Mouse (Mus musculus) CD4-positive naive resting alpha-beta T cell, adult 57 days (primary cell): ENCODE data around the gene Theg. TPM values are rescaled to one million over a fixed set of nuclear protein-coding genes. Genes with fewer than 3 reads are reported as not detected.

ENCODE experiments used
- total RNA-seq: library from RNA; stranded (reverse); gene quantifications from one replicate; pipeline ENCODE4 v1.2.4, GENCODE M21; 2023

The Theg gene
- not detected for total RNA-seq

DNA sequence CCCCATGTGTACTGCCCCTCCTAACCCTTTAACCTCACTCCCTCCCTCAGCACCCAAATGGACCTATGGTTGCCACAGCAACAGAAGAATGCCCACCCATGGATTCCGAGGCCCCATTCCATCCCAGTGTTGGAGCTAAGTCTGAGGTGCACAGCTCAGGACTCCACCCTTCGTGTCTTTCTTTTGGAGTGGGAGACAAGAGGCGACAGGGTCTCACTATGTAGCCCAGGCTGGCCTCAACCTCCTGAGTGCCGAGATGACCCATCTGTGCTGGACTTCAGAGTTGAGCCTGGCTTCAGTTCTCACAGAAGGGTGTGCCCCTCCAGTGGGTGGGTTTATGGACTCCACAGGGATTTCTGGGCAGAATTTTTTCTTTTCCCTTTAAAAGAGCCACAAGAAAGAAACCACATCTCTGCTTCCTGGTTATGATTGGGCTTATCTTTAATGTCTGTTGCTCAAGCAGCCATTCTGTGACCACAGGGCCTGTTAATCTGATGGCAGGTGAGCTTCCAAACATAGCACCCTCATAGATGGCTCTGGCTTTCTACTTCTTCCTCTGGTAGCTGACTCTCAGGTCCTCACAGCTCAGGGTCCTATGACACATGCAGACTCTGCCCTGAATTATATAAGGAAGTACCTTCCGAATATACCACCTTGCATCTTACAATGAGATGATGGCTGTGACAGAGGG, at the start of gene Theg:
TSS of gene Theg (minus strand) at position 271 of the 691 bp plus-strand sequence.

DNA sequence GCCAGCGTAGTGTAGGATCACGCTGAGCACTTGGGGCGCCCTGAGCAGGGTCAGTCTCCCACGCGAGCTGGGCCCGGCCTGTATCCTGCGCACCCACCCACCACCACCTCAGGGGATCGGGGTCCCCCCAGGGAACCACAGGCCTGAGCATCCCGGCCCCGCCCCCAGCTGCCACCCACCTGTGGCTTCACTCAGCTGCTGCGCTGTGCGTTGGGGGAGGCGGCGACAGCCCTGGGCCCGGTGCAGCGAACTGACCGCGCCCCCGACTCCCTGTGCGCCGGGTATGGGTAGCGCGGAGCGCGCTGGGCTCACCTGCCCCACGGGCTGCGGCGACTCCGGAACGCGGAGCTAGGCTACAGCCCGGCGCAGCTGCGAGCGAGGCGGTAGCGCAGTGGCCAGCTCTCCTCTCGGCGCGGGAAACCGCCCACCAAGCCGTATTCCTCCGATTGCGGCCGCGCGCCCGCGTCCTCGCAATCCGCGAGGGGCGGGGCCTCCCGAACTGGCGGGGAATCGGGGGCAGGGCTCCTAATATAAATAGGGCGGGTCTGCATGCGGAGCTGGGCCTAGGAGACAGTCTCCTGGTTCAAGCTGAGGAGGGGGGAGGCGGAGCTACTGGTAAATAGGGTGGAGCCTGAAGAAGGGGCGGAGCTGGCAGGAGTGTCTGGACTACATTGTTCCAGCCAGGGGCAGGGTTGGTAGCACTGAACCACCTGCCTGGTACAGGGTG, 26.6 kb upstream of the Theg start, which contains the start of gene C2cd4c:
TSS of gene C2cd4c (minus strand) at position 448 of the 727 bp plus-strand sequence.

DNA sequence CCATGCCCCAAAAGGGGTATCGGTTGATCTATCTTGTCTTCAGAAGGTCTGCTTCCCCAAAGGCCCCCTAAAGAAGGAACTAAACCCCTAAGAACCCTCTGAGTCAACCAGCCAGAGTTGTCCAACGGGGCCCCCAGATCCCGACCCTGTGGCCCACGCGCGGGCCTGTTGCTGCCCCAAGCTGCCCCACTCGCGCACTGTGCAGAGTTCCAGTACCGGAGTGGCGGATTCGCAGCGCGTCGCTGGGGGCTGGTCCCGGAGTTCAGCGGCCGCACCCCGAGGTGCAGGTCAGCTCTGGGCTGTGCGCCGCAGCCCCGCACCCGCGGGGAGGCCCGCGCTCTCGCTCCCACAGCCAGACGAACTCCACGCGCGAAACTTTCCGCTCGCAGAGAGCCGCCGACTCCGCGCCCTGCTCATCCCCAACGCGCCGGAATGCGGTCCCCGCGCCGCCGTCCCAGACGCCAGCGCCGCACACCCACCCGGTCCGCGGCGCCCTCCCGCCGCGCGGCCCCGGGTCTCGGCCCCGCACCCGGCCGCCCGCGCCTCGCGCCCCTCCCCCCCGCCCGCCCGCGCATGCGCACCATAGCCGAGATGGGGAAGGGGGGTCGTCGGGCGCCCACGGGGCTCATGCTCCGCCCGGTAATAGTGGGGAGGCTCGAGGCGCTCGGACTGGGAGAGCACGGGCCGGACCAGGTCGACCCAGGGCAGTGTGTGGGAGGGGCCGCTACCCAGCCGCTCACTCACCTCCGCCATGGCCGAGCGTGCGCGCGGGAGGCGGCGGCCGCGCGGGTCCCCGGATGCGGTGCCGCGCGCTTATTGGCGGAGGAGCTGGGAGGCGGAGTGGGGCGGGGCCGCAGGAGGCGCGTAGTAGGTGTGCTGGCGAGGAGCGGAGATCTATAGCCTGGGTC, 32.5 kb downstream of the Theg start, which contains the start of gene Mier2:
TSS of gene Mier2 (minus strand) at position 870 of the 908 bp plus-strand sequence.

DNA sequence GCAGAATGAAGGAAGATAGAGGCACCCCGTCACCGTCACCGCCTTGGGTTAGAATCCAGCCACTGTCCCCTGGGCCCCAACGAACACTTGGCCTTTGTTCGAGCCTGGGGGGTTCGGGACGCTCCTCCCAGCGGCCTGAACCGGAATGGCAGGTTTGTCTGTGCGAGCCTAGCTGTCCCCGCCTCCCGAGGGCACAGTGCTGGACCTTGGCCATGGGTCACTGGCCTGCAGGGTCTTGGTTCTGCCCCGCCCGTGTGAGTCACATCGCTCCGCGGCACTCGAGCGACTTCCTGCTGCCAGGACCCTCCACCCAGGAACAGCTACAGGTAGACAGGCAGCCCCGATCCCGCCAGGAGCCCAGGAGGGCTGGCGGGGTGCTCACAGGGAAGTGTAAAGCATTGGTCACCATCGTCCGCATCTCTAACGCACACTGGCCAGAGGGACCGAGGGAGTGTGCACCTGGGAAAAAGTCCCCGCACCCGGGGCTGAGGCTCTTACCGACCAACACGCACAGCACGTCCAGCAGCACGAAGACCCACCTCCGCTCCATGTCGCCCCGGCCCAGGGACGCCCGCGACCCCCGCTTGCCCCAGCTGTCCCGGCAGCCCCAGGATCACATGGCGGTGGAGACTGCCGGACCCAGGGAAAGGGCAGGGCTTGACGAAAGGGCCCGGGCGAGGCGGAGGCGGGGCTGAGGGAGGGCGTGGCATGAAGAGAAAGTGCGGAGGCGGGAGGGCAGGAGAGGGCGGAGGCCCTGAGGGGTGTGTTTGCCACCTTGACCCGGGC, 53.8 kb downstream of the Theg start, which contains the start of gene Plpp2:
TSS of gene Plpp2 (minus strand) at position 671 of the 786 bp plus-strand sequence.

Other genes starting within 250 kb of the Theg start
- gene Vmn2r82, start 230.8 kb downstream of the Theg start, total RNA-seq: not detected
- gene Vmn2r83, start 118.6 kb downstream of the Theg start, total RNA-seq: not detected
- 1.2 TPM for gene Plpp2, start 53.5 kb downstream of the Theg start, total RNA-seq
- gene Mier2, start 32.1 kb downstream of the Theg start, total RNA-seq: 58.4 TPM
- gene C2cd4c, start 26.7 kb upstream of the Theg start, total RNA-seq: not detected
- gene Shc2, start 50.6 kb upstream of the Theg start, total RNA-seq: not detected
- gene Odf3l2, start 58.4 kb upstream of the Theg start, total RNA-seq: not detected
- gene Madcam1, start 77.2 kb upstream of the Theg start, total RNA-seq: not detected
- gene Tpgs1, start 82.0 kb upstream of the Theg start, total RNA-seq: 22.8 TPM
- 93.4 TPM for gene Cdc34, start 94.9 kb upstream of the Theg start, total RNA-seq
- 3.2 TPM for gene Gzmm, start 101.7 kb upstream of the Theg start, total RNA-seq
- 99.5 TPM for gene Bsg, start 117.2 kb upstream of the Theg start, total RNA-seq
- not detected for gene Hcn2, start 129.3 kb upstream of the Theg start, total RNA-seq
- 69.9 TPM for gene Polrmt, start 159.2 kb upstream of the Theg start, total RNA-seq
- not detected for gene Fgf22, start 167.7 kb upstream of the Theg start, total RNA-seq
- gene Rnf126, start 179.6 kb upstream of the Theg start, total RNA-seq: 71.9 TPM
- gene Fstl3, start 189.9 kb upstream of the Theg start, total RNA-seq: 1.2 TPM
- not detected for gene Prss57, start 203.6 kb upstream of the Theg start, total RNA-seq
- 6.7 TPM for gene Palm, start 206.2 kb upstream of the Theg start, total RNA-seq
- not detected for gene Misp, start 233.7 kb upstream of the Theg start, total RNA-seq